Mouse (Mus musculus): ENCODE measurements around the gene Gemin4.

DNA sequence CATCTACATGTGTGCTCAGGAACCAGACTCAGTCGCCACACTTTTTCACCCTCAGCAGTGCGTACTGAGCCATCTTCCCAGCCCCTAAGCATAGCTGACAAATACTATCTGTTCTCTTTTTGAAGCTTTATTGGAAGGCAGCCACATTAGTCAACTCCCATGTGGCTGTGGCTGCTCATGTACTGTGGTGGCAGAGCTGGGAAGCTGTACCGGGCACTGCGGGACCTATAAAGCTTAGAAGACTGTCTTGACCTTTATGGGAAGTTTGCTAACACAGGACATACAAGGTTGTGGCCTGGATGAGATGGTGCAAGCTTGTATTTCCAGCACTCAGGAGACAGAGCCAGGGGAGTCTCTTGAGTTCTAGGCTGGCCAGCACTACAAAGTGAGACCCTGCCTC is 50.8 kb downstream of the Gemin4 start:
- TF ChIP-seq CTCF (IDR thresholded peaks at IDR 0.05; ENCODE audit: low read depth) (no peak), EP300 (IDR thresholded peaks at IDR 0.05; ENCODE audit: low read depth) (no peak)

Measured in heart, postnatal 0 days (tissue).